Mouse (Mus musculus) olfactory bulb, adult 2 months (tissue): ENCODE measurements around the gene Itpr2.

Experiments
- CTCF ChIP-seq: fragments of 200-500 bp; IDR thresholded peaks from 2 replicates; pipeline ENCODE4 v1.5.1; 2012; ENCODE audit warnings: low read depth, mild to moderate bottlenecking, low read length, moderate library complexity; ENCODE audit not compliant: insufficient read depth
- POLR2A ChIP-seq: fragments of 200-500 bp; IDR thresholded peaks from 2 replicates; pipeline ENCODE4 v1.6.1; 2012; ENCODE audit warnings: mild to moderate bottlenecking, low read depth, low read length, moderate library complexity; ENCODE audit not compliant: insufficient read depth

DNA sequence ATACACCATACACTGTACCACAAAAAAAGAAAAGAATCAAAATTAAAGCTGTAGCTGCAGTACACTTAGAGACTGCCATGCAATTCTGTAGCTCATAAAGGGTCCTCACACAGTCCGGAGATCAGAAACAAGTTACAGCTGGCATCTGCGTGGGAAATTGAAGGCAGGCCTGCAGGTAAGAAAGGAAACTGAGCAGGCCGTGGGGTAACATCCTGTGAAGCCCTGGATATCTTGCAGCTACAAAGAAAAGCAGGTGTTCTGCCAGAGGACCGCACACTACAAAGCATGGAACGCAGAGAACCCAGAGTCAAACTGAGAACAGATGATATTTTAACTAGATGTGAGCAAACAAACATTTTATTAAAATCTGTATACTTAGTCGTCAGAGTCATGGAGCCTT is 12.2 kb downstream of the Itpr2 start:
- TF ChIP-seq CTCF (no peak), POLR2A (no peak)
